Mouse (Mus musculus): ENCODE results near the gene Mpg. TPM values are rescaled to one million over a fixed set of nuclear protein-coding genes. Genes with fewer than 3 reads are reported as not detected.

Mpg gene
- polyA plus RNA-seq, 1 experiment from 2014 or later, result 42.2 TPM

GRCm38 (mm10) chr11:32188881-32189280, 37.4 kb upstream of the Mpg start:
- Histone ChIP-seq H3K4me2 (no peak overlapping the region), H3K9ac (no peak overlapping the region), H3K4me1 (ENCODE audit: insufficient read depth) (0 out of 2 replicates have a peak, but pooled peaks cover 4% of the 10 kb centered on the region), H3K9me3 (ENCODE audit: low read depth, low read length) (no peaks in the 10 kb centered on the region), H3K36me3 (ENCODE audit: insufficient read depth) (no peaks in the 10 kb centered on the region), H3K27me3 (ENCODE audit: insufficient read depth, low read length) (no peaks in the 10 kb centered on the region), H3K27ac (ENCODE audit: low read depth) (no peak overlapping the region), H3K4me3 (ENCODE audit: low read depth, low read length) (no peak overlapping the region)
- TF ChIP-seq CTCF (IDR thresholded peaks at IDR 0.05; ENCODE audit: low read depth), result no peak
- 80% methylated on average over 12 of the region's 12 CpGs for WGBS
- no peak for ATAC-seq (ENCODE audit: insufficient read depth)
- no peak for DNase-seq

GRCm38 (mm10) chr11:32189434-32189833, 36.9 kb upstream of the Mpg start:
- no peak for TF ChIP-seq CTCF (IDR thresholded peaks at IDR 0.05; ENCODE audit: low read depth)
- 0 out of 2 replicates have a peak, but pooled peaks cover 4% of the 10 kb centered on the region for H3K4me1 ChIP-seq (ENCODE audit: insufficient read depth)
- no peaks in the 10 kb centered on the region for H3K27me3 ChIP-seq (ENCODE audit: insufficient read depth, low read length)
- H3K36me3 ChIP-seq (ENCODE audit: insufficient read depth), result no peaks in the 10 kb centered on the region
- no peak overlapping the region for H3K27ac ChIP-seq (ENCODE audit: low read depth)
- no peak overlapping the region for H3K4me2 ChIP-seq
- no peak overlapping the region for H3K4me3 ChIP-seq (ENCODE audit: low read depth, low read length)
- no peak for DNase-seq
- H3K9ac ChIP-seq, result no peak overlapping the region
- 63% methylated on average over 5 of the region's 5 CpGs for WGBS
- ATAC-seq (ENCODE audit: insufficient read depth), result no peak
- no peaks in the 10 kb centered on the region for H3K9me3 ChIP-seq (ENCODE audit: low read depth, low read length)

GRCm38 (mm10) chr11:32190119-32190518, 36.2 kb upstream of the Mpg start:
- WGBS, result 66% methylated on average over 9 of the region's 9 CpGs
- H3K4me2 ChIP-seq, result no peak overlapping the region
- DNase-seq (peak; percentile 68), ATAC-seq (ENCODE audit: insufficient read depth) (no peak)
- H3K9me3 ChIP-seq (ENCODE audit: low read depth, low read length), result no peaks in the 10 kb centered on the region
- no peak for TF ChIP-seq CTCF (IDR thresholded peaks at IDR 0.05; ENCODE audit: low read depth)
- no peaks in the 10 kb centered on the region for H3K36me3 ChIP-seq (ENCODE audit: insufficient read depth)
- no peak overlapping the region for H3K9ac ChIP-seq
- H3K4me3 ChIP-seq (ENCODE audit: low read depth, low read length), result no peak overlapping the region
- H3K27me3 ChIP-seq (ENCODE audit: insufficient read depth, low read length), result no peaks in the 10 kb centered on the region
- H3K4me1 ChIP-seq (ENCODE audit: insufficient read depth), result 0 out of 2 replicates have a peak, but pooled peaks cover 4% of the 10 kb centered on the region
- no peak overlapping the region for H3K27ac ChIP-seq (ENCODE audit: low read depth)

- Histone ChIP-seq H3K27me3 (ENCODE audit: insufficient read depth, low read length) (no peaks in the 10 kb centered on the region), H3K9me3 (ENCODE audit: low read depth, low read length) (no peaks in the 10 kb centered on the region), H3K27ac (ENCODE audit: low read depth) (no peak overlapping the region), H3K4me1 (ENCODE audit: insufficient read depth) (0 out of 2 replicates have a peak, but pooled peaks cover 4% of the 10 kb centered on the region), H3K36me3 (ENCODE audit: insufficient read depth) (no peaks in the 10 kb centered on the region), H3K4me3 (ENCODE audit: low read depth, low read length) (no peak overlapping the region), H3K4me2 (no peak overlapping the region), H3K9ac (no peak overlapping the region)
- ATAC-seq (ENCODE audit: insufficient read depth), result no peak
- 69% methylated on average over 13 of the region's 13 CpGs for WGBS
- no peak for TF ChIP-seq CTCF (IDR thresholded peaks at IDR 0.05; ENCODE audit: low read depth)
- DNase-seq, result no peak
These were observed 35.6 kb upstream of the Mpg start for GRCm38 (mm10) chr11:32190603-32191110.

GRCm38 (mm10) chr11:32193156-32193555, 33.1 kb upstream of the Mpg start:
- no peaks in the 10 kb centered on the region for H3K36me3 ChIP-seq (ENCODE audit: insufficient read depth)
- H3K27ac ChIP-seq (ENCODE audit: low read depth), result no peak overlapping the region
- no peak overlapping the region for H3K9ac ChIP-seq
- TF ChIP-seq CTCF (IDR thresholded peaks at IDR 0.05; ENCODE audit: low read depth), result no peak
- DNase-seq, result no peak
- WGBS, result 89% methylated on average over 10 of the region's 10 CpGs
- H3K27me3 ChIP-seq (ENCODE audit: insufficient read depth, low read length), result no peaks in the 10 kb centered on the region
- no peaks in the 10 kb centered on the region for H3K9me3 ChIP-seq (ENCODE audit: low read depth, low read length)
- ATAC-seq (ENCODE audit: insufficient read depth), result no peak
- 0 out of 2 replicates have a peak, but pooled peaks cover 4% of the 10 kb centered on the region for H3K4me1 ChIP-seq (ENCODE audit: insufficient read depth)
- no peak overlapping the region for H3K4me2 ChIP-seq
- no peak overlapping the region for H3K4me3 ChIP-seq (ENCODE audit: low read depth, low read length)

GRCm38 (mm10) chr11:32194086-32194485, 32.2 kb upstream of the Mpg start:
- H3K27ac ChIP-seq (ENCODE audit: low read depth), result no peak overlapping the region
- H3K9ac ChIP-seq, result no peak overlapping the region
- H3K9me3 ChIP-seq (ENCODE audit: low read depth, low read length), result no peaks in the 10 kb centered on the region
- 68% methylated on average over 10 of the region's 10 CpGs for WGBS
- no peak for TF ChIP-seq CTCF (IDR thresholded peaks at IDR 0.05; ENCODE audit: low read depth)
- no peaks in the 10 kb centered on the region for H3K27me3 ChIP-seq (ENCODE audit: insufficient read depth, low read length)
- H3K4me1 ChIP-seq (ENCODE audit: insufficient read depth), result 0 out of 2 replicates have a peak, but pooled peaks cover 4% of the 10 kb centered on the region
- H3K36me3 ChIP-seq (ENCODE audit: insufficient read depth), result no peaks in the 10 kb centered on the region
- no peak overlapping the region for H3K4me2 ChIP-seq
- H3K4me3 ChIP-seq (ENCODE audit: low read depth, low read length), result no peak overlapping the region
- DNase-seq, result no peak
- no peak for ATAC-seq (ENCODE audit: insufficient read depth)

GRCm38 (mm10) chr11:32194626-32195025, 31.7 kb upstream of the Mpg start:
- Histone ChIP-seq H3K9ac (no peak overlapping the region), H3K27me3 (ENCODE audit: insufficient read depth, low read length) (no peaks in the 10 kb centered on the region), H3K4me3 (ENCODE audit: low read depth, low read length) (no peak overlapping the region), H3K4me1 (ENCODE audit: insufficient read depth) (0 out of 2 replicates have a peak, but pooled peaks cover 4% of the 10 kb centered on the region), H3K27ac (ENCODE audit: low read depth) (no peak overlapping the region), H3K4me2 (no peak overlapping the region), H3K9me3 (ENCODE audit: low read depth, low read length) (no peaks in the 10 kb centered on the region), H3K36me3 (ENCODE audit: insufficient read depth) (no peaks in the 10 kb centered on the region)
- WGBS, result 79% methylated on average over 5 of the region's 5 CpGs
- DNase-seq (no peak), ATAC-seq (ENCODE audit: insufficient read depth) (no peak)
- no peak for TF ChIP-seq CTCF (IDR thresholded peaks at IDR 0.05; ENCODE audit: low read depth)
